Mouse (Mus musculus) midbrain, embryonic 16.5 days (tissue): ENCODE data around the gene Csf1. TPM values are rescaled to one million over a fixed set of nuclear protein-coding genes. Genes with fewer than 3 reads are reported as not detected.

Source experiments
- ATAC-seq: fragments of 200-750 bp; cut with Nextera tagmentation; 2 replicates; pipeline ENCODE4 v1.8.0; 2017; ENCODE audit warnings: moderate TSS enrichment
- H3K27ac ChIP-seq: fragments of 300-500 bp; sonication (generic); 2 replicates; pipeline ENCODE4 v1.5.1; 2014; ENCODE audit warnings: mild to moderate bottlenecking, low read length, mixed read lengths
- H3K27me3 ChIP-seq: fragments of 300-500 bp; sonication (generic); 2 replicates; pipeline ENCODE4 v1.6.1; 2014; ENCODE audit warnings: low read depth, low read length, mixed read lengths; ENCODE audit not compliant: control insufficient read depth, insufficient read depth
- H3K36me3 ChIP-seq: fragments of 300-500 bp; sonication (generic); 2 replicates; pipeline ENCODE4 v1.6.1; 2014; ENCODE audit warnings: mild to moderate bottlenecking, low read length, moderate library complexity, mixed read lengths; ENCODE audit not compliant: control insufficient read depth, insufficient read depth
- H3K4me1 ChIP-seq: fragments of 300-500 bp; sonication (generic); 2 replicates; pipeline ENCODE4 v1.6.1; 2014; ENCODE audit warnings: mild to moderate bottlenecking, low read length, mixed read lengths; ENCODE audit not compliant: control insufficient read depth, insufficient read depth
- H3K4me2 ChIP-seq: fragments of 300-500 bp; sonication (generic); 2 replicates; pipeline ENCODE4 v1.6.1; 2014; ENCODE audit warnings: mild to moderate bottlenecking, low read length, mixed read lengths
- H3K4me3 ChIP-seq: fragments of 300-500 bp; sonication (generic); 2 replicates; pipeline ENCODE4 v1.5.1; 2014; ENCODE audit warnings: low read depth, mild to moderate bottlenecking, low read length, moderate library complexity, mixed read lengths
- H3K9ac ChIP-seq: fragments of 300-500 bp; sonication (generic); 2 replicates; pipeline ENCODE4 v1.6.1; 2014; ENCODE audit warnings: low read depth, low read length, mixed read lengths
- H3K9me3 ChIP-seq: fragments of 300-500 bp; sonication (generic); replicated peaks from 2 replicates; pipeline ENCODE4 v1.6.1; 2014; ENCODE audit warnings: mild to moderate bottlenecking, low read length, mixed read lengths; ENCODE audit not compliant: control insufficient read depth, poor library complexity, severe bottlenecking
- WGBS: fragments of 180-500 bp; shearing (Covaris S2); extraction: QIAGEN DNeasy Blood & Tissue Kit; methylation state at CpG from one replicate; pipeline ENCODE4 v1.1.7; 2014; 5-methylcytosine and 5-hydroxymethylcytosine counted together
- polyA plus RNA-seq: library from polyadenylated mRNA; unstranded; fragments of >200 nt; fragmentation: Nextera tagmentation; extraction: Ambion mirVana; gene quantifications from 2 replicates; pipeline ENCODE4 v1.2.1, GENCODE M21; 2015

The Csf1 gene
- polyA plus RNA-seq, 1 experiment from 2014 or later, result 6.3 TPM

GRCm38 (mm10) chr3:107746026-107746425, 14.2 kb downstream of the Csf1 start:
- Histone ChIP-seq H3K27me3 (no peaks in the 10 kb centered on the region), H3K4me1 (peaks cover 4% of the 10 kb centered on the region), H3K36me3 (no peaks in the 10 kb centered on the region), H3K4me3 (no peak overlapping the region), H3K4me2 (no peak overlapping the region), H3K9ac (no peak overlapping the region), H3K27ac (no peak overlapping the region), H3K9me3 (no peaks in the 10 kb centered on the region)
- no peak for ATAC-seq
- 85% methylated on average over 3 of the region's 3 CpGs for WGBS

- Histone ChIP-seq H3K9me3 (no peaks in the 10 kb centered on the region), H3K4me3 (no peak overlapping the region), H3K9ac (no peak overlapping the region), H3K4me2 (no peak overlapping the region), H3K4me1 (peaks cover 19% of the 10 kb centered on the region), H3K27me3 (no peaks in the 10 kb centered on the region), H3K36me3 (no peaks in the 10 kb centered on the region), H3K27ac (no peak overlapping the region)
- ATAC-seq, result no peak
- 77% methylated on average over 1 of the region's 1 CpGs for WGBS
Observed at GRCm38 (mm10) chr3:107743650-107744049, 16.6 kb downstream of the Csf1 start.

- no peaks in the 10 kb centered on the region for H3K36me3 ChIP-seq
- whole genome bisulfite sequencing, result 47% methylated on average over 3 of the region's 3 CpGs
- no peak overlapping the region for H3K9ac ChIP-seq
- no peak overlapping the region for H3K27ac ChIP-seq
- H3K4me2 ChIP-seq, result no peak overlapping the region
- no peak for ATAC-seq
- H3K4me3 ChIP-seq, result no peak overlapping the region
- no peaks in the 10 kb centered on the region for H3K9me3 ChIP-seq
- H3K27me3 ChIP-seq, result no peaks in the 10 kb centered on the region
- H3K4me1 ChIP-seq, result peaks cover 19% of the 10 kb centered on the region
Observed at GRCm38 (mm10) chr3:107743107-107743506, 17.2 kb downstream of the Csf1 start.

GRCm38 (mm10) chr3:107742071-107742710, 18.1 kb downstream of the Csf1 start:
- Histone ChIP-seq H3K4me2 (no peak overlapping the region), H3K27me3 (no peaks in the 10 kb centered on the region), H3K9me3 (no peaks in the 10 kb centered on the region), H3K4me1 (peaks cover 19% of the 10 kb centered on the region), H3K4me3 (no peak overlapping the region), H3K9ac (no peak overlapping the region), H3K36me3 (no peaks in the 10 kb centered on the region), H3K27ac (no peak overlapping the region)
- no peak for ATAC-seq
- 89% methylated on average over 10 of the region's 10 CpGs for WGBS

- H3K27ac ChIP-seq, result 0 out of 2 replicates have a peak overlapping the region, but pooled peaks have one; percentile 43
Observed at GRCm38 (mm10) chr3:107741387-107741786, 18.9 kb downstream of the Csf1 start.

GRCm38 (mm10) chr3:107740578-107741207, 19.6 kb downstream of the Csf1 start:
- no peaks in the 10 kb centered on the region for H3K9me3 ChIP-seq
- no peak overlapping the region for H3K4me3 ChIP-seq
- peak overlapping the region; percentile 7; the same call in 1 of the 2 replicates for H3K9ac ChIP-seq
- H3K4me1 ChIP-seq, result peaks cover 19% of the 10 kb centered on the region
- H3K4me2 ChIP-seq, result no peak overlapping the region
- 9% methylated on average over 6 of the region's 6 CpGs for WGBS
- ATAC-seq, result peak; percentile 86
- H3K27me3 ChIP-seq, result no peaks in the 10 kb centered on the region
- H3K36me3 ChIP-seq, result no peaks in the 10 kb centered on the region
- peak overlapping the region; percentile 43 for H3K27ac ChIP-seq

More at GRCm38 (mm10) chr3:107741387-107741786, 18.9 kb downstream of the Csf1 start:
- Histone ChIP-seq H3K9ac (no peak overlapping the region), H3K27me3 (no peaks in the 10 kb centered on the region), H3K4me1 (peaks cover 19% of the 10 kb centered on the region), H3K4me2 (no peak overlapping the region), H3K4me3 (no peak overlapping the region), H3K36me3 (no peaks in the 10 kb centered on the region), H3K9me3 (no peaks in the 10 kb centered on the region)
- ATAC-seq, result no peak; the same call in 1 of the 2 replicates

- Histone ChIP-seq H3K27me3 (no peaks in the 10 kb centered on the region), H3K36me3 (no peaks in the 10 kb centered on the region), H3K9me3 (no peaks in the 10 kb centered on the region), H3K4me3 (no peak overlapping the region), H3K4me2 (no peak overlapping the region), H3K9ac (no peak overlapping the region), H3K27ac (no peak overlapping the region), H3K4me1 (peaks cover 19% of the 10 kb centered on the region)
- ATAC-seq, result 0 out of 2 replicates have a peak, but pooled peaks have one; percentile 12
- WGBS, result 80% methylated on average over 2 of the region's 2 CpGs
Observed at GRCm38 (mm10) chr3:107739966-107740365, 20.3 kb downstream of the Csf1 start.

GRCm38 (mm10) chr3:107739456-107739855, 20.8 kb downstream of the Csf1 start:
- no peak for ATAC-seq
- 86% methylated on average over 3 of the region's 3 CpGs for WGBS
- Histone ChIP-seq H3K9me3 (no peaks in the 10 kb centered on the region), H3K27ac (no peak overlapping the region), H3K4me1 (peaks cover 19% of the 10 kb centered on the region), H3K9ac (no peak overlapping the region), H3K4me2 (no peak overlapping the region), H3K27me3 (no peaks in the 10 kb centered on the region), H3K36me3 (no peaks in the 10 kb centered on the region), H3K4me3 (no peak overlapping the region)

- WGBS, result 69% methylated on average over 1 of the region's 1 CpGs
- no peak for ATAC-seq
- no peaks in the 10 kb centered on the region for H3K36me3 ChIP-seq
- H3K9me3 ChIP-seq, result no peaks in the 10 kb centered on the region
- no peak overlapping the region for H3K9ac ChIP-seq
- H3K27me3 ChIP-seq, result no peaks in the 10 kb centered on the region
- peaks cover 19% of the 10 kb centered on the region for H3K4me1 ChIP-seq
- H3K27ac ChIP-seq, result no peak overlapping the region
- no peak overlapping the region for H3K4me3 ChIP-seq
- no peak overlapping the region for H3K4me2 ChIP-seq
Observed at GRCm38 (mm10) chr3:107738620-107739019, 21.6 kb downstream of the Csf1 start.
